Mouse (Mus musculus): ENCODE data around the gene Ly6g6d.

DNA sequence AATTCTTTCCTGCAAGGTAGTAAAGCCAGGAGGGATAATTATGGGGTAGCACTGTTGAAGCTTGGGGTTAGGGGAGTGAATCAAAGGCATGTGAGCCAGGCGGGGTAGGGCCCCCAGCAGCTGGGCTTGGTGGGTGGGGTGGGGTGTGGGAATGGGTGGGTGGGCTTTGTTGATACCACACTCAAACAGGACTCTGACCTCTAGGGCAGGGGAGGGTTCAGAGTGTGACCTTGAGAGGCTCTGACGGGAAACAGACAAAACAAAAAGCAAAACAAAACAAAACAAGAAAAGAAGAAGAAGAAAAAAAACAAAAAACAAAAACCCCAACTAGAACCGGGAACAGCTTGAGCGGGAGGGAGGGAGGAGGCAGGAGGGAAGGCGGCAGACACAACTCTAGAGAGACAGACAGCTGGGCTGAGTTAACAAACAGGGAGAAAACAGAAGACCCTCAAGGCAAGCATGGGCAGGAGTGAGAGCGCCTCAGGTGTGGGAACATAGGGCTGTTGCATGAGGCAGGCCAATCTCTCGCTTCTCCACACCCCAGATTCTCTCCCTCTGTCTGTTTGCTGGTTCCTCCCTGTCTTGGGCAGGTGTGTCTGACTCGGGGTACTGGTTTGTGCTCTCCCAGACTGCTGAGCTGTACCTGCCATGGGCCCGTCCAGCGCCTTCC is 1.2 kb downstream of the Ly6g6d start, which contains the start of gene Ly6g6e:
- no peak for TF ChIP-seq CTCF (IDR thresholded peaks at IDR 0.05; ENCODE audit: low read depth, low read length)
- TF ChIP-seq POLR2A (IDR thresholded peaks at IDR 0.05; ENCODE audit: extremely low read depth, insufficient read depth, low read length), result no peak
